Mouse (Mus musculus): ENCODE measurements around the gene Pms2. TPM values are rescaled to one million over a fixed set of nuclear protein-coding genes. Genes with fewer than 3 reads are reported as not detected.

Gene Pms2
- polyA plus RNA-seq, 1 experiment from 2014 or later: 35.8 TPM

GRCm38 (mm10) chr5:143936156-143936555 lies 26.4 kb downstream of the Pms2 start:
- WGBS: 92% methylated on average over 9 of the region's 9 CpGs

GRCm38 (mm10) chr5:143941588-143941987 lies 31.8 kb downstream of the Pms2 start:
- Histone ChIP-seq H3K9me3 (0 out of 2 replicates have a peak, but pooled peaks cover 4% of the 10 kb centered on the region), H3K4me1 (no peaks in the 10 kb centered on the region), H3K9ac (replicated peaks) (no peak overlapping the region), H3K36me3 (no peaks in the 10 kb centered on the region), H3K27ac (replicated peaks) (no peak overlapping the region), H3K4me3 (no peak overlapping the region), H3K27me3 (no peaks in the 10 kb centered on the region), H3K4me2 (replicated peaks) (no peak overlapping the region)
- no peak for ATAC-seq (ENCODE audit: low FRiP score, low read depth)
- WGBS: 31% methylated on average over 10 of the region's 10 CpGs

More at GRCm38 (mm10) chr5:143936156-143936555, 26.4 kb downstream of the Pms2 start:
- Histone ChIP-seq H3K9me3 (0 out of 2 replicates have a peak, but pooled peaks cover 4% of the 10 kb centered on the region), H3K4me2 (replicated peaks) (no peak overlapping the region), H3K36me3 (peaks cover 8% of the 10 kb centered on the region; the same call in 1 of the 2 replicates), H3K27ac (replicated peaks) (no peak overlapping the region), H3K4me3 (no peak overlapping the region), H3K4me1 (0 out of 2 replicates have a peak, but pooled peaks cover 4% of the 10 kb centered on the region), H3K9ac (replicated peaks) (no peak overlapping the region), H3K27me3 (no peaks in the 10 kb centered on the region)
- no peak for ATAC-seq (ENCODE audit: low FRiP score, low read depth)

- Histone ChIP-seq H3K36me3 (no peaks in the 10 kb centered on the region), H3K4me1 (no peaks in the 10 kb centered on the region), H3K27ac (replicated peaks) (no peak overlapping the region), H3K9ac (replicated peaks) (no peak overlapping the region), H3K9me3 (0 out of 2 replicates have a peak, but pooled peaks cover 4% of the 10 kb centered on the region), H3K4me2 (replicated peaks) (no peak overlapping the region), H3K27me3 (no peaks in the 10 kb centered on the region), H3K4me3 (no peak overlapping the region)
- 89% methylated on average over 14 of the region's 14 CpGs for WGBS
- no peak for ATAC-seq (ENCODE audit: low FRiP score, low read depth)
Measured at GRCm38 (mm10) chr5:143943231-143944125, 33.7 kb downstream of the Pms2 start.

- Histone ChIP-seq H3K9me3 (no peaks in the 10 kb centered on the region), H3K4me1 (no peaks in the 10 kb centered on the region), H3K27ac (replicated peaks) (no peak overlapping the region), H3K9ac (replicated peaks) (no peak overlapping the region), H3K27me3 (no peaks in the 10 kb centered on the region), H3K36me3 (no peaks in the 10 kb centered on the region), H3K4me3 (no peak overlapping the region), H3K4me2 (replicated peaks) (no peak overlapping the region)
- ATAC-seq (ENCODE audit: low FRiP score, low read depth): no peak
- 91% methylated on average over 12 of the region's 12 CpGs for WGBS
Measured at GRCm38 (mm10) chr5:143948361-143948760, 38.6 kb downstream of the Pms2 start.

GRCm38 (mm10) chr5:143950016-143950415 lies 40.3 kb downstream of the Pms2 start:
- no peaks in the 10 kb centered on the region for H3K27me3 ChIP-seq
- no peak overlapping the region for H3K4me3 ChIP-seq
- no peak for ATAC-seq (ENCODE audit: low FRiP score, low read depth)
- no peaks in the 10 kb centered on the region for H3K4me1 ChIP-seq
- H3K4me2 ChIP-seq (replicated peaks): no peak overlapping the region
- WGBS: 42% methylated on average over 5 of the region's 5 CpGs
- H3K27ac ChIP-seq (replicated peaks): no peak overlapping the region
- H3K36me3 ChIP-seq: no peaks in the 10 kb centered on the region
- no peaks in the 10 kb centered on the region for H3K9me3 ChIP-seq
- H3K9ac ChIP-seq (replicated peaks): no peak overlapping the region

GRCm38 (mm10) chr5:143957101-143957500 lies 47.3 kb downstream of the Pms2 start:
- Histone ChIP-seq H3K4me2 (replicated peaks) (no peak overlapping the region), H3K9me3 (no peaks in the 10 kb centered on the region), H3K36me3 (no peaks in the 10 kb centered on the region), H3K9ac (replicated peaks) (no peak overlapping the region), H3K27me3 (no peaks in the 10 kb centered on the region), H3K27ac (replicated peaks) (no peak overlapping the region), H3K4me1 (no peaks in the 10 kb centered on the region), H3K4me3 (no peak overlapping the region)
- 88% methylated on average over 6 of the region's 6 CpGs for WGBS
- ATAC-seq (ENCODE audit: low FRiP score, low read depth): no peak

- H3K9me3 ChIP-seq: no peaks in the 10 kb centered on the region
- WGBS: 95% methylated on average over 11 of the region's 11 CpGs
- no peak overlapping the region for H3K4me2 ChIP-seq (replicated peaks)
- H3K36me3 ChIP-seq: no peaks in the 10 kb centered on the region
- H3K4me3 ChIP-seq: no peak overlapping the region
- H3K27ac ChIP-seq (replicated peaks): no peak overlapping the region
- no peak for ATAC-seq (ENCODE audit: low FRiP score, low read depth)
- H3K27me3 ChIP-seq: no peaks in the 10 kb centered on the region
- H3K4me1 ChIP-seq: no peaks in the 10 kb centered on the region
- H3K9ac ChIP-seq (replicated peaks): no peak overlapping the region
Measured at GRCm38 (mm10) chr5:143959551-143959950, 49.8 kb downstream of the Pms2 start.

- no peak for ATAC-seq (ENCODE audit: low FRiP score, low read depth)
- no peak overlapping the region for H3K27ac ChIP-seq (replicated peaks)
- H3K27me3 ChIP-seq: no peaks in the 10 kb centered on the region
- H3K36me3 ChIP-seq: no peaks in the 10 kb centered on the region
- H3K9ac ChIP-seq (replicated peaks): no peak overlapping the region
- no peaks in the 10 kb centered on the region for H3K4me1 ChIP-seq
- no peak overlapping the region for H3K4me3 ChIP-seq
- no peaks in the 10 kb centered on the region for H3K9me3 ChIP-seq
- WGBS: 83% methylated on average over 8 of the region's 8 CpGs
- H3K4me2 ChIP-seq (replicated peaks): no peak overlapping the region
Measured at GRCm38 (mm10) chr5:143961176-143961575, 51.4 kb downstream of the Pms2 start.

GRCm38 (mm10) chr5:143965586-143966345 lies 56.0 kb downstream of the Pms2 start:
- H3K9me3 ChIP-seq: no peaks in the 10 kb centered on the region
- 91% methylated on average over 12 of the region's 12 CpGs for WGBS
- H3K4me2 ChIP-seq (replicated peaks): no peak overlapping the region

GRCm38 (mm10) chr5:143966671-143967070 lies 56.9 kb downstream of the Pms2 start:
- no peak overlapping the region for H3K27ac ChIP-seq (replicated peaks)
- H3K4me1 ChIP-seq: no peaks in the 10 kb centered on the region
- no peak overlapping the region for H3K4me3 ChIP-seq
- no peaks in the 10 kb centered on the region for H3K36me3 ChIP-seq
- no peaks in the 10 kb centered on the region for H3K9me3 ChIP-seq
- no peak for ATAC-seq (ENCODE audit: low FRiP score, low read depth)
- no peaks in the 10 kb centered on the region for H3K27me3 ChIP-seq
- no peak overlapping the region for H3K9ac ChIP-seq (replicated peaks)
- WGBS: 88% methylated on average over 12 of the region's 12 CpGs
- no peak overlapping the region for H3K4me2 ChIP-seq (replicated peaks)

More at GRCm38 (mm10) chr5:143965586-143966345, 56.0 kb downstream of the Pms2 start:
- H3K4me1 ChIP-seq: no peaks in the 10 kb centered on the region
- no peak overlapping the region for H3K9ac ChIP-seq (replicated peaks)
- ATAC-seq (ENCODE audit: low FRiP score, low read depth): no peak
- H3K4me3 ChIP-seq: no peak overlapping the region
- no peak overlapping the region for H3K27ac ChIP-seq (replicated peaks)
- no peaks in the 10 kb centered on the region for H3K27me3 ChIP-seq
- no peaks in the 10 kb centered on the region for H3K36me3 ChIP-seq

GRCm38 (mm10) chr5:143972628-143973027 lies 62.9 kb downstream of the Pms2 start:
- no peak overlapping the region for H3K4me2 ChIP-seq (replicated peaks)
- H3K27ac ChIP-seq (replicated peaks): no peak overlapping the region
- no peak overlapping the region for H3K9ac ChIP-seq (replicated peaks)
- H3K4me3 ChIP-seq: no peak overlapping the region
- no peaks in the 10 kb centered on the region for H3K4me1 ChIP-seq
- no peaks in the 10 kb centered on the region for H3K36me3 ChIP-seq
- WGBS: 69% methylated on average over 3 of the region's 3 CpGs
- no peaks in the 10 kb centered on the region for H3K9me3 ChIP-seq
- H3K27me3 ChIP-seq: no peaks in the 10 kb centered on the region
- ATAC-seq (ENCODE audit: low FRiP score, low read depth): no peak

All from midbrain, embryonic 12.5 days (tissue).